Mouse (Mus musculus): Measurements from ENCODE around the gene Gstm1.
A peak's percentile ranks its signal among the peaks of the same experiment; 100 is the strongest.

DNA sequence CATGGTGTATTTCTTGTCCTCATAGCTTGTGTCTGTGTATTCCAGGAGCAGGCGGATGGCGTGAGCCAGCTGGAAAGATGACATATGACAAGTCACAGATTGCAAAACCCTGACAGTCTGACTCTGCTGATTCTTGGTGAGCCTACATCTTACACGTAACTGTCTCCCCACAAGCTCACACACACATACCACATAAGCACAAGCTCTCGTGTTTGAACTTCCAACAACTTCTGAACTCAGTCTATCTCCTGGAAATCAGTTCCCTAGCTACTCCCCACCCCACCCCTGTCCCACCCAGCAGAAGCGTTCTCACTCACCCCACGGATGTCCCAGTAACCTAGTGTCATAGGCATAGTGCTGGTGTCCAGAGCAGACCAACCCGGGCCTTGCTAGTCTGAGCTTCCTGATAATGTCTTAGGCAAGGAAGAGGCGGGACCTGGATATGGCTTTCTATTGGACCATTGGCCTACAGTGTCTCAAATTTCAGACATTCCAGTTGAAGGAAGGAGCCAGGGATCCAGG, 31.7 kb downstream of the Gstm1 start, which contains the start of gene Gstm2:
- TF ChIP-seq CTCF (IDR thresholded peaks at IDR 0.05) (no peak), EP300 (IDR thresholded peaks at IDR 0.05; ENCODE audit: insufficient read depth, low read depth, low read length) (0 out of 2 replicates have a peak, but pooled peaks have one; percentile 48)
